Mouse (Mus musculus) forebrain, postnatal 0 days (tissue): ENCODE results near the gene Nfkbiz. TPM values are rescaled to one million over a fixed set of nuclear protein-coding genes. Genes with fewer than 3 reads are reported as not detected.

Source experiments
- ATAC-seq: fragments of 200-750 bp; cut with Nextera tagmentation; 2 replicates; pipeline ENCODE4 v1.8.0; 2017; ENCODE audit warnings: mild to moderate bottlenecking, moderate library complexity
- DNase-seq: peaks from one replicate; pipeline ENCODE4 v3.0.0-alpha.2; 2015
- H3K27ac ChIP-seq: fragments of 300-500 bp; sonication (generic); 2 replicates; pipeline ENCODE4 v1.5.1; 2014; ENCODE audit warnings: low read depth, mild to moderate bottlenecking, antibody characterized with exemption, low read length, moderate library complexity, mixed read lengths
- H3K27me3 ChIP-seq: fragments of 300-500 bp; sonication (generic); 2 replicates; pipeline ENCODE4 v1.6.1; 2014; ENCODE audit warnings: mild to moderate bottlenecking, low read length, mixed read lengths; ENCODE audit not compliant: insufficient read depth
- H3K36me3 ChIP-seq: fragments of 300-500 bp; sonication (generic); 2 replicates; pipeline ENCODE4 v1.6.1; 2014; ENCODE audit warnings: mild to moderate bottlenecking, moderate library complexity; ENCODE audit not compliant: insufficient read depth
- H3K4me1 ChIP-seq: fragments of 300-500 bp; sonication (generic); 2 replicates; pipeline ENCODE4 v1.6.1; 2014; ENCODE audit warnings: antibody characterized with exemption; ENCODE audit not compliant: insufficient read depth
- H3K4me2 ChIP-seq: fragments of 300-500 bp; sonication (generic); 2 replicates; pipeline ENCODE4 v1.6.1; 2014; ENCODE audit warnings: low read depth, mild to moderate bottlenecking, moderate library complexity
- H3K4me3 ChIP-seq: fragments of 300-500 bp; sonication (generic); 2 replicates; pipeline ENCODE4 v1.5.1; 2014; ENCODE audit warnings: low read depth, low read length, mixed read lengths
- H3K9ac ChIP-seq: fragments of 300-500 bp; sonication (generic); 2 replicates; pipeline ENCODE4 v1.6.1; 2014; ENCODE audit warnings: mild to moderate bottlenecking
- H3K9me3 ChIP-seq: fragments of 300-500 bp; sonication (generic); 2 replicates; pipeline ENCODE4 v1.6.1; 2016; ENCODE audit warnings: low read length
- CTCF ChIP-seq: sonication (generic); IDR thresholded peaks from 2 replicates; pipeline ENCODE4 v1.5.1; 2016; ENCODE audit warnings: antibody characterized with exemption, control low read depth, low read depth
- WGBS: fragments of 180-500 bp; shearing (Covaris S2); extraction: QIAGEN DNeasy Blood & Tissue Kit; methylation state at CpG from one replicate; pipeline ENCODE4 v1.1.7; 2014; 5-methylcytosine and 5-hydroxymethylcytosine counted together
- polyA plus RNA-seq: library from polyadenylated mRNA; unstranded; fragments of >200 nt; fragmentation: Nextera tagmentation; extraction: Ambion mirVana; gene quantifications from 2 replicates; pipeline ENCODE4 v1.2.1, GENCODE M21; 2015
- total RNA-seq: library from RNA; depleted of rRNA; stranded (reverse); fragments of >200 nt; gene quantifications from 2 replicates; pipeline ENCODE4 v1.2.3, GENCODE M21; 2014

Gene Nfkbiz
- total and polyA plus RNA-seq, 2 experiments from 2014 or later = 1.5 to 2.4 TPM

- Histone ChIP-seq H3K27ac (peak overlapping the region; percentile 35; the same call in 1 of the 2 replicates), H3K36me3 (peaks cover 9% of the 10 kb centered on the region)
- peak; percentile 17 for DNase-seq
Measured at GRCm38 (mm10) chr16:55821571-55821981, 17.1 kb downstream of the Nfkbiz start.

GRCm38 (mm10) chr16:55820916-55821570 lies 17.7 kb downstream of the Nfkbiz start:
- no peak for TF ChIP-seq CTCF
- ATAC-seq (no peak), DNase-seq (peak; percentile 18)
- H3K4me1 ChIP-seq = 0 out of 2 replicates have a peak, but pooled peaks cover 6% of the 10 kb centered on the region
- 11% methylated on average over 20 of the region's 20 CpGs for WGBS
- H3K9me3 ChIP-seq = no peaks in the 10 kb centered on the region
- H3K4me2 ChIP-seq = peak overlapping the region; percentile 98
- H3K9ac ChIP-seq = peak overlapping the region; percentile 65
- H3K36me3 ChIP-seq = peaks cover 14% of the 10 kb centered on the region
- no peak overlapping the region; the same call in 1 of the 2 replicates for H3K27ac ChIP-seq
- no peaks in the 10 kb centered on the region for H3K27me3 ChIP-seq
- peak overlapping the region; percentile 75 for H3K4me3 ChIP-seq

More at GRCm38 (mm10) chr16:55821571-55821981, 17.1 kb downstream of the Nfkbiz start:
- no peak; the same call in none of the 2 replicates for ATAC-seq
- Histone ChIP-seq H3K27me3 (no peaks in the 10 kb centered on the region), H3K4me1 (0 out of 2 replicates have a peak, but pooled peaks cover 6% of the 10 kb centered on the region), H3K4me3 (peak overlapping the region; percentile 75), H3K9ac (peak overlapping the region; percentile 65), H3K9me3 (no peaks in the 10 kb centered on the region), H3K4me2 (peak overlapping the region; percentile 98)
- WGBS = 5% methylated on average over 40 of the region's 40 CpGs
- TF ChIP-seq CTCF = no peak

GRCm38 (mm10) chr16:55820161-55820915 lies 18.4 kb downstream of the Nfkbiz start:
- H3K4me3 ChIP-seq = peak overlapping the region; percentile 75
- H3K9me3 ChIP-seq = no peaks in the 10 kb centered on the region
- peaks cover 22% of the 10 kb centered on the region for H3K36me3 ChIP-seq
- no peak for ATAC-seq
- no peak for TF ChIP-seq CTCF
- H3K4me1 ChIP-seq = 0 out of 2 replicates have a peak, but pooled peaks cover 6% of the 10 kb centered on the region
- no peak overlapping the region for H3K9ac ChIP-seq
- H3K27ac ChIP-seq = no peak overlapping the region
- WGBS = 45% methylated on average over 13 of the region's 13 CpGs
- no peak for DNase-seq
- peak overlapping the region; percentile 98 for H3K4me2 ChIP-seq
- H3K27me3 ChIP-seq = no peaks in the 10 kb centered on the region

- ATAC-seq (no peak), DNase-seq (no peak)
- Histone ChIP-seq H3K36me3 (peaks cover 24% of the 10 kb centered on the region), H3K4me3 (peak overlapping the region; percentile 4; the same call in 1 of the 2 replicates), H3K27me3 (no peaks in the 10 kb centered on the region), H3K27ac (no peak overlapping the region), H3K9me3 (no peaks in the 10 kb centered on the region), H3K4me2 (peak overlapping the region; percentile 98), H3K4me1 (0 out of 2 replicates have a peak, but pooled peaks cover 6% of the 10 kb centered on the region), H3K9ac (no peak overlapping the region)
- 48% methylated on average over 15 of the region's 15 CpGs for WGBS
- no peak for TF ChIP-seq CTCF
Measured at GRCm38 (mm10) chr16:55819186-55819861, 19.4 kb downstream of the Nfkbiz start.

GRCm38 (mm10) chr16:55817717-55818515 lies 20.8 kb downstream of the Nfkbiz start:
- 97% methylated on average over 28 of the region's 28 CpGs for WGBS
- Histone ChIP-seq H3K27ac (no peak overlapping the region), H3K4me3 (no peak overlapping the region), H3K4me1 (0 out of 2 replicates have a peak, but pooled peaks cover 6% of the 10 kb centered on the region), H3K9ac (no peak overlapping the region), H3K36me3 (peaks cover 34% of the 10 kb centered on the region), H3K27me3 (no peaks in the 10 kb centered on the region), H3K4me2 (no peak overlapping the region), H3K9me3 (no peaks in the 10 kb centered on the region)
- TF ChIP-seq CTCF = no peak
- no peak for ATAC-seq
- DNase-seq = no peak
